Mouse (Mus musculus) hindbrain, embryonic 14.5 days (tissue): ENCODE measurements at regions not wholly inside any gene's neighbourhood (a gene's known extent, or its start where the extent isn't known, plus 50 kb on each side); places are given as distances from the start of the nearest gene placed in this dataset.
A peak's percentile ranks its signal among the peaks of the same experiment; 100 is the strongest.

Experiments
- ATAC-seq: fragments of 200-750 bp; cut with Nextera tagmentation; 2 replicates; pipeline ENCODE4 v1.8.0; 2017; ENCODE audit warnings: moderate number of reproducible peaks, mild to moderate bottlenecking, moderate TSS enrichment, moderate library complexity; ENCODE audit not compliant: low FRiP score
- DNase-seq: peaks from one replicate; pipeline ENCODE4 v3.0.0-alpha.2; 2015; ENCODE audit warnings: low spot score
- H3K27ac ChIP-seq: fragments of 300-500 bp; sonication (generic); 2 replicates; pipeline ENCODE4 v1.5.1; 2014; ENCODE audit warnings: mild to moderate bottlenecking, moderate library complexity
- H3K27me3 ChIP-seq: fragments of 300-500 bp; sonication (generic); 2 replicates; pipeline ENCODE4 v1.6.1; 2014; ENCODE audit warnings: mild to moderate bottlenecking, low read length, mixed read lengths; ENCODE audit not compliant: control insufficient read depth, insufficient read depth
- H3K36me3 ChIP-seq: fragments of 300-500 bp; sonication (generic); replicated peaks from 2 replicates; pipeline ENCODE4 v1.6.1; 2014; ENCODE audit not compliant: control insufficient read depth, insufficient read depth
- H3K4me1 ChIP-seq: fragments of 300-500 bp; sonication (generic); replicated peaks from 2 replicates; pipeline ENCODE4 v1.6.1; 2014; ENCODE audit warnings: antibody characterized with exemption, low read length, mixed read lengths; ENCODE audit not compliant: control insufficient read depth, insufficient read depth
- H3K4me2 ChIP-seq: fragments of 300-500 bp; sonication (generic); replicated peaks from 2 replicates; pipeline ENCODE4 v1.6.1; 2014; ENCODE audit warnings: mild to moderate bottlenecking, moderate library complexity
- H3K4me3 ChIP-seq: fragments of 300-500 bp; sonication (generic); replicated peaks from 2 replicates; pipeline ENCODE4 v1.5.1; 2014; ENCODE audit warnings: mild to moderate bottlenecking, low read length
- H3K9ac ChIP-seq: fragments of 300-500 bp; sonication (generic); 2 replicates; pipeline ENCODE4 v1.6.1; 2014
- H3K9me3 ChIP-seq: fragments of 300-500 bp; sonication (generic); 2 replicates; pipeline ENCODE4 v1.6.1; 2016; ENCODE audit warnings: low read length; ENCODE audit not compliant: control insufficient read depth
- WGBS: fragments of 180-500 bp; shearing (Covaris S2); extraction: QIAGEN DNeasy Blood & Tissue Kit; methylation state at CpG from one replicate; pipeline ENCODE4 v1.1.7; 2014; 5-methylcytosine and 5-hydroxymethylcytosine counted together

DNA sequence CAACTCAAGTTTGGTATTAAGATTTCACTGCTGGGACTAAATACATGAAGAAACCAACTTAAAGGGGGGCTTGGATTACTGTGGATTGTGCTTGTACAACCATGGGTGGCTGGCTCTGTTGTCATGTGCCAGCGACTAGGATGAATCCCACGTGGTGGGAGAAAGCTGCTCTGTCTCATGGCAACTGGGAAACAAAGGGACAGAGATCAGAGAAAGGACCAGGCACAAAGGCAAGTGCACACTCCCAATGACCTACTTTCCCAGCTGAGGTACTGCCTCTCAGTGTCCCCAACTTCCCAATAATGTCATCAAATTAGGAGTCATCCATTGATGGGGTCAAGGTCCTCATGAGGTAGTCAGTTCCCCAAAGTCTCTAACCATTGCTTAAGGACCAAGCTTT, 337.4 kb downstream of the Rps24 start:
- H3K4me2 ChIP-seq, result no peak overlapping the region
- H3K27ac ChIP-seq, result no peak overlapping the region
- WGBS, result 13% methylated on average over 2 of the region's 2 CpGs
- H3K9me3 ChIP-seq, result no peaks in the 10 kb centered on the region
- no peak overlapping the region for H3K4me3 ChIP-seq
- no peak for ATAC-seq
- no peak for DNase-seq
- H3K9ac ChIP-seq, result no peak overlapping the region
- no peaks in the 10 kb centered on the region for H3K27me3 ChIP-seq
- peaks cover 54% of the 10 kb centered on the region for H3K4me1 ChIP-seq
- no peaks in the 10 kb centered on the region for H3K36me3 ChIP-seq

- WGBS, result 28% methylated on average over 11 of the region's 11 CpGs
- ATAC-seq, result no peak
Observed at GRCm38 (mm10) chr14:24825722-24826386, 338.9 kb downstream of the Rps24 start.

GRCm38 (mm10) chr14:24826471-24827337, 339.8 kb downstream of the Rps24 start:
- WGBS, result 7% methylated on average over 13 of the region's 13 CpGs
- H3K36me3 ChIP-seq, result no peaks in the 10 kb centered on the region
- no peaks in the 10 kb centered on the region for H3K27me3 ChIP-seq
- H3K4me1 ChIP-seq, result peaks cover 55% of the 10 kb centered on the region
- ATAC-seq, result peak; percentile 31
- DNase-seq, result peak; percentile 75
- peak overlapping the region; percentile 40; the same call in 1 of the 2 replicates for H3K9ac ChIP-seq
- peak overlapping the region; percentile 18; the same call in 1 of the 2 replicates for H3K4me2 ChIP-seq
- H3K4me3 ChIP-seq, result no peak overlapping the region
- no peaks in the 10 kb centered on the region for H3K9me3 ChIP-seq
- peak overlapping the region; percentile 96 for H3K27ac ChIP-seq

More at GRCm38 (mm10) chr14:24825722-24826386, 338.9 kb downstream of the Rps24 start:
- DNase-seq, result no peak
- Histone ChIP-seq H3K27ac (peak overlapping the region; percentile 96), H3K4me2 (no peak overlapping the region), H3K4me1 (peaks cover 55% of the 10 kb centered on the region), H3K27me3 (no peaks in the 10 kb centered on the region), H3K36me3 (no peaks in the 10 kb centered on the region), H3K4me3 (no peak overlapping the region), H3K9ac (no peak overlapping the region), H3K9me3 (no peaks in the 10 kb centered on the region)

- DNase-seq (peak; percentile 69), ATAC-seq (peak; percentile 83)
- 8% methylated on average over 8 of the region's 8 CpGs for WGBS
- Histone ChIP-seq H3K36me3 (no peaks in the 10 kb centered on the region), H3K9me3 (no peaks in the 10 kb centered on the region), H3K27ac (peak overlapping the region; percentile 96), H3K9ac (peak overlapping the region; percentile 40; the same call in 1 of the 2 replicates), H3K4me3 (no peak overlapping the region), H3K4me2 (peak overlapping the region; percentile 18; the same call in 1 of the 2 replicates), H3K4me1 (peaks cover 55% of the 10 kb centered on the region), H3K27me3 (no peaks in the 10 kb centered on the region)
Observed at GRCm38 (mm10) chr14:24827381-24828031, 340.6 kb downstream of the Rps24 start.

- no peak for DNase-seq
- no peak for ATAC-seq
- Histone ChIP-seq H3K9me3 (no peaks in the 10 kb centered on the region), H3K36me3 (no peaks in the 10 kb centered on the region), H3K4me2 (no peak overlapping the region), H3K4me3 (no peak overlapping the region), H3K27me3 (no peaks in the 10 kb centered on the region), H3K4me1 (peaks cover 59% of the 10 kb centered on the region), H3K9ac (no peak overlapping the region), H3K27ac (peak overlapping the region; percentile 96)
- 21% methylated on average over 6 of the region's 6 CpGs for WGBS
Observed at GRCm38 (mm10) chr14:24829001-24829400, 342.1 kb downstream of the Rps24 start.

- WGBS, result 14% methylated on average over 2 of the region's 2 CpGs
- 0 out of 2 replicates have a peak overlapping the region, but pooled peaks have one; percentile 21 for H3K27ac ChIP-seq
- H3K9ac ChIP-seq, result no peak overlapping the region
- H3K36me3 ChIP-seq, result no peaks in the 10 kb centered on the region
- no peaks in the 10 kb centered on the region for H3K9me3 ChIP-seq
- DNase-seq (peak; percentile 46), ATAC-seq (no peak)
- peaks cover 22% of the 10 kb centered on the region for H3K4me1 ChIP-seq
- no peak overlapping the region for H3K4me2 ChIP-seq
- no peaks in the 10 kb centered on the region for H3K27me3 ChIP-seq
- H3K4me3 ChIP-seq, result no peak overlapping the region
Observed at GRCm38 (mm10) chr14:24833211-24833610, 346.3 kb downstream of the Rps24 start.

DNA sequence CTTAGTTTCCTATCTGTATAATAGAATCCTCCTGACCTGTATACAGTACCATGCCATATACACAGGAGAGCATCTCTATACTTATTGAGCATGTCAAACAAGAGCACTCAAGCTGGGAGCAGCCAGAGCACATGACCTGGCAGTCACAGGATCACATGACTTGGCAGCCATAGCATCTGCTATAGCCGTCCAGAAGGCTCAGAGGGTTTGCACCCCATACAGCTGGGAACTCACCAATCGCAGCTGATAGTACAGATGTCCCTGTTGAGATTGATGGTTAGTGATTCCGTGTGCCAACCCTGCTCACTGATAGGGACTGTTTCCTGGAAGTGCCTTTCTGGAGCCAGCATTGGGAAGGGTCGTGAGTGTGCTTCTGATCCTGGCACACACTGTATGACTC, 351.3 kb downstream of the Rps24 start:
- Histone ChIP-seq H3K4me2 (no peak overlapping the region), H3K9me3 (no peaks in the 10 kb centered on the region), H3K4me1 (peaks cover 33% of the 10 kb centered on the region), H3K27ac (no peak overlapping the region), H3K9ac (no peak overlapping the region), H3K27me3 (no peaks in the 10 kb centered on the region), H3K4me3 (no peak overlapping the region), H3K36me3 (no peaks in the 10 kb centered on the region)
- no peak for ATAC-seq
- no peak for DNase-seq
- WGBS, result 69% methylated on average over 4 of the region's 4 CpGs

DNA sequence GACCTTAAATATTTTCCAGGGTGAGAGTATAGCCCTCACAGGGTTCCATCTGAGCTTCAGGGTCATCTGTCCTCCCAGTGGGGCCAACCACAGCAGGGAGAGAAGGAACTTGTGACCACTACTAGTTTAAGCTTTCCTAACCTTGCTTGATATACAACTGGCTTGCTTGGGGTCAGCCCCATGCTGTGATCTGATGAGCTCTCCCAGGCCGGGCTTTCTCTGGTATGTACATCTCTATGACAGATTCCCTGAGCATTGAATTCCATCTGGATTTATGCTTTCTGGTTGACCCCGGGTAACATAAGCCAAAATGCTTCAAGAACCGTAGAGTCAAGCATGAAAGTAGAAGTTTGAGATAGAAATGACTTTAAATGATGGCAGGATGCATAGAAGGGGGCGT, 352.1 kb downstream of the Rps24 start:
- no peak overlapping the region for H3K27ac ChIP-seq
- no peak overlapping the region for H3K4me3 ChIP-seq
- H3K4me2 ChIP-seq, result no peak overlapping the region
- no peak overlapping the region for H3K9ac ChIP-seq
- 75% methylated on average over 4 of the region's 4 CpGs for WGBS
- DNase-seq (no peak), ATAC-seq (no peak)
- H3K4me1 ChIP-seq, result peaks cover 31% of the 10 kb centered on the region
- H3K36me3 ChIP-seq, result no peaks in the 10 kb centered on the region
- H3K27me3 ChIP-seq, result no peaks in the 10 kb centered on the region
- H3K9me3 ChIP-seq, result no peaks in the 10 kb centered on the region
